Mouse (Mus musculus): Measurements from ENCODE around the gene Xylt1. TPM values are rescaled to one million over a fixed set of nuclear protein-coding genes. Genes with fewer than 3 reads are reported as not detected.

Xylt1 gene
- polyA plus RNA-seq, 1 experiment from 2014 or later: 0.52 TPM

- Histone ChIP-seq H3K27me3 (replicated peaks; ENCODE audit: control insufficient read depth, insufficient read depth, low read length) (no peaks in the 10 kb centered on the region), H3K4me1 (replicated peaks; ENCODE audit: control insufficient read depth, insufficient read depth, low read length) (no peaks in the 10 kb centered on the region), H3K4me2 (replicated peaks; ENCODE audit: low read depth) (no peak overlapping the region), H3K4me3 (ENCODE audit: low read depth, low read length) (no peak overlapping the region), H3K27ac (ENCODE audit: low read depth, low read length) (no peak overlapping the region), H3K36me3 (ENCODE audit: control insufficient read depth, insufficient read depth) (no peaks in the 10 kb centered on the region), H3K9ac (ENCODE audit: low read depth, low read length) (no peak overlapping the region), H3K9me3 (ENCODE audit: control insufficient read depth) (no peaks in the 10 kb centered on the region)
- ATAC-seq: no peak
- 36% methylated on average over 7 of the region's 7 CpGs for WGBS
- TF ChIP-seq CTCF (IDR thresholded peaks at IDR 0.05; ENCODE audit: low read depth): no peak
These were observed 219.7 kb downstream of the Xylt1 start for GRCm38 (mm10) chr7:117600443-117600842.

- Histone ChIP-seq H3K9ac (ENCODE audit: low read depth, low read length) (no peak overlapping the region), H3K4me2 (replicated peaks; ENCODE audit: low read depth) (no peak overlapping the region), H3K9me3 (ENCODE audit: control insufficient read depth) (no peaks in the 10 kb centered on the region), H3K27me3 (replicated peaks; ENCODE audit: control insufficient read depth, insufficient read depth, low read length) (no peaks in the 10 kb centered on the region), H3K27ac (ENCODE audit: low read depth, low read length) (no peak overlapping the region), H3K4me1 (replicated peaks; ENCODE audit: control insufficient read depth, insufficient read depth, low read length) (0 out of 2 replicates have a peak, but pooled peaks cover 4% of the 10 kb centered on the region), H3K36me3 (ENCODE audit: control insufficient read depth, insufficient read depth) (no peaks in the 10 kb centered on the region), H3K4me3 (ENCODE audit: low read depth, low read length) (no peak overlapping the region)
- WGBS: 75% methylated on average over 6 of the region's 6 CpGs
- no peak for TF ChIP-seq CTCF (IDR thresholded peaks at IDR 0.05; ENCODE audit: low read depth)
- ATAC-seq: no peak
These were observed 229.7 kb downstream of the Xylt1 start for GRCm38 (mm10) chr7:117610439-117610838.

GRCm38 (mm10) chr7:117612788-117613473 lies 232.2 kb downstream of the Xylt1 start:
- Histone ChIP-seq H3K9me3 (ENCODE audit: control insufficient read depth) (no peaks in the 10 kb centered on the region), H3K4me2 (replicated peaks; ENCODE audit: low read depth) (no peak overlapping the region), H3K9ac (ENCODE audit: low read depth, low read length) (no peak overlapping the region), H3K27me3 (replicated peaks; ENCODE audit: control insufficient read depth, insufficient read depth, low read length) (no peaks in the 10 kb centered on the region), H3K36me3 (ENCODE audit: control insufficient read depth, insufficient read depth) (no peaks in the 10 kb centered on the region), H3K4me1 (replicated peaks; ENCODE audit: control insufficient read depth, insufficient read depth, low read length) (0 out of 2 replicates have a peak, but pooled peaks cover 4% of the 10 kb centered on the region), H3K27ac (ENCODE audit: low read depth, low read length) (no peak overlapping the region), H3K4me3 (ENCODE audit: low read depth, low read length) (no peak overlapping the region)
- TF ChIP-seq CTCF (IDR thresholded peaks at IDR 0.05; ENCODE audit: low read depth): no peak
- 44% methylated on average over 11 of the region's 11 CpGs for WGBS
- no peak for ATAC-seq

GRCm38 (mm10) chr7:117613796-117614195 lies 233.0 kb downstream of the Xylt1 start:
- Histone ChIP-seq H3K9me3 (ENCODE audit: control insufficient read depth) (no peaks in the 10 kb centered on the region), H3K4me2 (replicated peaks; ENCODE audit: low read depth) (no peak overlapping the region), H3K4me3 (ENCODE audit: low read depth, low read length) (no peak overlapping the region), H3K27me3 (replicated peaks; ENCODE audit: control insufficient read depth, insufficient read depth, low read length) (no peaks in the 10 kb centered on the region), H3K27ac (ENCODE audit: low read depth, low read length) (no peak overlapping the region), H3K9ac (ENCODE audit: low read depth, low read length) (no peak overlapping the region), H3K36me3 (ENCODE audit: control insufficient read depth, insufficient read depth) (no peaks in the 10 kb centered on the region), H3K4me1 (replicated peaks; ENCODE audit: control insufficient read depth, insufficient read depth, low read length) (0 out of 2 replicates have a peak, but pooled peaks cover 4% of the 10 kb centered on the region)
- no peak for ATAC-seq
- TF ChIP-seq CTCF (IDR thresholded peaks at IDR 0.05; ENCODE audit: low read depth): no peak
- 22% methylated on average over 3 of the region's 3 CpGs for WGBS

- 73% methylated on average over 2 of the region's 2 CpGs for WGBS
- H3K9ac ChIP-seq (ENCODE audit: low read depth, low read length): no peak overlapping the region
- no peaks in the 10 kb centered on the region for H3K9me3 ChIP-seq (ENCODE audit: control insufficient read depth)
- H3K27me3 ChIP-seq (replicated peaks; ENCODE audit: control insufficient read depth, insufficient read depth, low read length): no peaks in the 10 kb centered on the region
- no peaks in the 10 kb centered on the region for H3K36me3 ChIP-seq (ENCODE audit: control insufficient read depth, insufficient read depth)
- TF ChIP-seq CTCF (IDR thresholded peaks at IDR 0.05; ENCODE audit: low read depth): no peak
- no peak for ATAC-seq
- H3K4me2 ChIP-seq (replicated peaks; ENCODE audit: low read depth): no peak overlapping the region
- H3K4me1 ChIP-seq (replicated peaks; ENCODE audit: control insufficient read depth, insufficient read depth, low read length): 0 out of 2 replicates have a peak, but pooled peaks cover 4% of the 10 kb centered on the region
- no peak overlapping the region for H3K27ac ChIP-seq (ENCODE audit: low read depth, low read length)
- no peak overlapping the region for H3K4me3 ChIP-seq (ENCODE audit: low read depth, low read length)
These were observed 233.6 kb downstream of the Xylt1 start for GRCm38 (mm10) chr7:117614346-117614745.

GRCm38 (mm10) chr7:117614851-117615250 lies 234.1 kb downstream of the Xylt1 start:
- 80% methylated on average over 5 of the region's 5 CpGs for WGBS
- H3K27me3 ChIP-seq (replicated peaks; ENCODE audit: control insufficient read depth, insufficient read depth, low read length): no peaks in the 10 kb centered on the region
- H3K36me3 ChIP-seq (ENCODE audit: control insufficient read depth, insufficient read depth): no peaks in the 10 kb centered on the region
- H3K27ac ChIP-seq (ENCODE audit: low read depth, low read length): no peak overlapping the region
- H3K9ac ChIP-seq (ENCODE audit: low read depth, low read length): no peak overlapping the region
- ATAC-seq: no peak
- H3K4me3 ChIP-seq (ENCODE audit: low read depth, low read length): no peak overlapping the region
- H3K9me3 ChIP-seq (ENCODE audit: control insufficient read depth): no peaks in the 10 kb centered on the region
- H3K4me1 ChIP-seq (replicated peaks; ENCODE audit: control insufficient read depth, insufficient read depth, low read length): 0 out of 2 replicates have a peak, but pooled peaks cover 4% of the 10 kb centered on the region
- no peak for TF ChIP-seq CTCF (IDR thresholded peaks at IDR 0.05; ENCODE audit: low read depth)
- no peak overlapping the region for H3K4me2 ChIP-seq (replicated peaks; ENCODE audit: low read depth)

Measured in intestine, postnatal 0 days (tissue).